Mouse (Mus musculus) embryonic fibroblast, embryonic 13.5 days (primary cell): ENCODE measurements around the gene Rasgef1b. TPM values are rescaled to one million over a fixed set of nuclear protein-coding genes. Genes with fewer than 3 reads are reported as not detected.

Source experiments
- H3K27ac ChIP-seq: 2 replicates; pipeline ENCODE4 v1.5.1; 2012; ENCODE audit warnings: low read length, control low read depth, inconsistent platforms; ENCODE audit not compliant: insufficient read depth
- H3K4me1 ChIP-seq: 2 replicates; pipeline ENCODE4 v1.6.1; 2011; ENCODE audit warnings: low read length; ENCODE audit not compliant: control insufficient read depth, insufficient read depth
- H3K4me3 ChIP-seq: 2 replicates; pipeline ENCODE4 v1.5.1; 2011; ENCODE audit warnings: mild to moderate bottlenecking, control low read depth, low read length; ENCODE audit not compliant: insufficient read depth
- CTCF ChIP-seq: IDR thresholded peaks from 2 replicates; pipeline ENCODE4 v1.5.1; 2011; ENCODE audit warnings: mild to moderate bottlenecking, control low read depth, low read length, moderate library complexity, borderline replicate concordance; ENCODE audit not compliant: insufficient read depth
- POLR2A ChIP-seq: IDR thresholded peaks from 2 replicates; pipeline ENCODE4 v1.6.1; 2011; ENCODE audit warnings: low read depth, mild to moderate bottlenecking, control low read depth, low read length, moderate library complexity
- polyA plus RNA-seq: library from polyadenylated mRNA; stranded (reverse); fragments of >200 nt; gene quantifications from 2 replicates; pipeline ENCODE4 v1.2.4, GENCODE M21; 2011; ENCODE audit warnings: low read depth; ENCODE audit not compliant: missing spikeins, insufficient read length

Gene Rasgef1b
- polyA plus RNA-seq, 1 experiment = 2.1 TPM

DNA sequence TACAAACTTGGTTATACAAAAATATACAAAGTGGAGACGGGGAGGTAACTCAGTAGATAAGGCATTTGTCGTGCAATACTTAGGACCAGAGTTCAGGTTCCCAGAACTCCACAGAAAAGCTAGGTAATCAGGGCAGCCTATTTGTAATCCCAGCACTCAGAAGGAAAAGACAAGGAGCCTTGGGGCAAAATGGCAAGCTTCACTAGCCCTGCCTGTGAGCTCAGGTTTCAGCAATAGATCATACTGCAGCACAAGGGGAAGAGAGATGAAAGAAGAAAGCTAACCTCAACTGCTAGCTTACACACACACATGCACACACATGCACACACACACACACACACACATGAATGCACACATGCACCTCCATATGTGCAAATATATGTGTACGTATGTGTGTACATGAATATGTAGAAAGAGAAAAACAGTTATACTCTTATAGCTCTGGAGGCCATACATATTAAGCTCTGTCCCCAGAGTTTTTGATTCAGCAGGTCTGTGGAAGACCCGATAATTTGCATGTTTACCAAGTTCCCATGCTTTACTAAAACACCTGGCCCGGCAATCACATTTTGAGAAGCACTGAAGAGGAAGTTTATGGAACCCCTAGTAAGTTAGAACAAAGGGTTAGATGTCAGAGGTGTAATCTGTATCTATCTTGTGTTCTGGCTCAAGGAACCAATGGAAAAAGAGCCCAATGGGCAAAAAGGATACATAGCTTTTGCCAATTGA is 256.1 kb downstream of the Rasgef1b start:
- peaks cover 8% of the 10 kb centered on the region for H3K4me1 ChIP-seq
- no peak overlapping the region for H3K27ac ChIP-seq
- TF ChIP-seq POLR2A (no peak), CTCF (no peak)
- H3K4me3 ChIP-seq = no peak overlapping the region

DNA sequence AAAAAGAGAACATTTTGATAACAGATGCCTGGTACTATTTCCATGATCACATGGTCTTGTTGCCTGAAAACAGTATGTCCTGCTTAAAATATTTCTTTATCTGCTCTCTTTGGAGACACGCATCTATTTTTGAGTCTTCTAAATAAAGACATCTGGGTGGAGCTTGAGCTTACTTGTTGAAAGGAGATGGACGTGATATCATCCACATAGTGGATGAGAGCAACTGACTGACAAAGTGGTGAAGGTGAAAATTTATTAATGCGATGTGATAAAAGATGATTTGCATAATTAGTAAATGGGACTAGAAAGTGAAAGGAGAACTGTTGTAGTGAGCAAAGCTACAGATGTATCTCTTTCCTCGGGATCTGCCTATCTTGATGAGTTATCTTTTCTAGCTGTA is 257.1 kb downstream of the Rasgef1b start:
- TF ChIP-seq POLR2A (no peak), CTCF (no peak)
- H3K27ac ChIP-seq = no peak overlapping the region
- peaks cover 8% of the 10 kb centered on the region for H3K4me1 ChIP-seq
- H3K4me3 ChIP-seq = no peak overlapping the region

DNA sequence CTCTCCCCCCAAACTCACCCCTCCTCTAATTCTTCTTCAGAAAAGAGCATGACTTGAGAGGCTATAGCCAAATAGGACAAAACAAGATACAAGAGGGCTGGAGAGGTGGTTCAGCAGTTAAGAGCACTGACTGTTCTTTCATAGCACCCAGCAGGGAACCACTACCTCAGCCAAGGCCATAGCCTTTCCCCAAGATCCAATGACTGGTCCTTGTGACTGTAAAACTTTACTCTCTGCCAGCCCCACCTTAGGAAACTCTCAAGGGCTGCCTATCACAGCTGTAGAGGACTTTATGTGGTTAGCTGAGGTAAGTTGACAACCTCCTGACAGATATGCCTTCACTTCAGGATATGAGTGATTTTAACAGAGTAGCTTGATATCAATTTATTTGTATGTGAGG is 258.3 kb downstream of the Rasgef1b start:
- H3K4me1 ChIP-seq = peaks cover 8% of the 10 kb centered on the region
- no peak overlapping the region for H3K27ac ChIP-seq
- no peak for TF ChIP-seq CTCF
- TF ChIP-seq POLR2A = no peak
- no peak overlapping the region for H3K4me3 ChIP-seq

DNA sequence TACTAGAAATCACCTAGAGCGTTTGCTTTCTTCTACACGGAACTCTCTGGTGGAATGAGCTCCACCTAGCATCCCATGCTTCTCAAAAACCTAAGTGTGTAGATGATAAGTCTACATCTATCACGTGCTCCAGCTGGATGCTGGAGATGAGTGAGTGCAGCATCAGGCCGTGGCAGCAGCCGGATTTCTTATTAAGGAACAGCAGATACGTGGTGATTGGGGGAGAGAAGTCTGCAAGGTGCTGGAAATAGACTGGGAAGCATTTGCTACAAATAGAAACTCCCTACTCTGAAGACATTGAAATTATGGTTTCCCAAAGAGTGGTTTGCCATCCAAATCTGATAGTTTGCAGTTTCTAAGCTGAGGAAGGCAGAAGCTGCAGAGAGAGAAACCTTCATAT is 269.9 kb downstream of the Rasgef1b start:
- no peaks in the 10 kb centered on the region for H3K4me1 ChIP-seq
- TF ChIP-seq POLR2A (no peak), CTCF (no peak)
- no peak overlapping the region for H3K27ac ChIP-seq
- no peak overlapping the region for H3K4me3 ChIP-seq

DNA sequence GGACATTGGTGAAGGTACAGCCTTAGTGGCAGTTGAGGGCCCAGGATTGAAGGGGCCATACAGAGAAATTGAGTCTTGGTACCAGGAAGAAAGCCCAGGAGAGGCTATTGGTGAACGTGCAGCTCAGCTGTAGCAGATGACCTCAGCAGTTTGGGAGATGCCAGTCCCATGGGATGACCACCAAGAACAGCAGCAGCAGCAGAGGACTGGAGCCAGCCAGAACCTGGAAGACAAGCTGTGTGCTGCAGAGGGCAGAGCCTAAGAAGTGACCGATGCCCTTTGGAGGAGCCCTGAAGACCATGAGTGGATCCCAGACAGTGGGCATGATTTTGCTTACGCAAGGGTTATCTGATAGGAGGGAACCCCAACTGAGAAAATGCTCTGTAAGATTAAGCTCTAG is 271.6 kb downstream of the Rasgef1b start:
- TF ChIP-seq CTCF = no peak
- no peak for TF ChIP-seq POLR2A
- no peak overlapping the region for H3K4me3 ChIP-seq
- no peak overlapping the region for H3K27ac ChIP-seq
- H3K4me1 ChIP-seq = no peaks in the 10 kb centered on the region

DNA sequence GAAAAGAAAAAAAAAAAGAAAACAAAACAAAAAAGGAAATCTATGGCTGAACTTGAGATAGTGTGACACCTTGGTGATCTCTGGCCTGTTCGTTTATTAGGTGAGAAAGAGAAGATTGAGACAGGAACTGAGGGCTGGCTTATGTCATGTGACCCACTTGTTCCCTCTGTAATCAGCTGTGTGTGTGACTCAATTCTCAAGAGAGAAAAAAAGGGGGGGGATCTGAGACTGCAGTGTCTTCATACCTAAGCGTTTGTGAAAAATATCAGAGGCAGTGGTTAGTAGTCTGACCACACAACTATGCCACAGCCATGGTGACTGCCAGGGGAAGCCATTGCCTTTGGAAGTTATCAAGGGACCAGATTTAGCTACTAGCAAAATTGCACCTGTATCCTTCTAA is 276.9 kb downstream of the Rasgef1b start:
- no peak for TF ChIP-seq POLR2A
- no peak for TF ChIP-seq CTCF
- no peak overlapping the region for H3K4me3 ChIP-seq
- no peak overlapping the region for H3K27ac ChIP-seq
- no peaks in the 10 kb centered on the region for H3K4me1 ChIP-seq

DNA sequence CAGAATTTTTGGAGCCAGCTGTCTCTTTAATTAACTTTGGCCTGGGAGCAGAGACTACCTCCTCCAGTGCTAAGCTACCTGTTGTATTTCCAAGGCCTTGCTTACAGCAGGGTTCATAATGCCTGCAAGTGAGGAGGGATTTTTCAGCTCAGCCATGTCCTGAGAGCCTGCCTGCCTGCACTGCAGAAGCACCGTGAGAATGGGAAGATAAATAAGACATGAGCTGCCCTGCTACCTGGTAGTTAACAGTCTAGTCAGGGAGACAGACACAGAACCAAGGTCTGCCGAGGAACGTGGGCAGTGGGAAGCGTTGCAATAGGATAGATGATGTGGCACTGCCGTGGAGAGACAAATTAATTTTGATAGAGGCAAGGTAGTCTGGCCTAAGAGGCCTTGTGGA is 277.4 kb downstream of the Rasgef1b start:
- no peak for TF ChIP-seq CTCF
- no peak for TF ChIP-seq POLR2A
- Histone ChIP-seq H3K27ac (no peak overlapping the region), H3K4me1 (no peaks in the 10 kb centered on the region), H3K4me3 (no peak overlapping the region)

DNA sequence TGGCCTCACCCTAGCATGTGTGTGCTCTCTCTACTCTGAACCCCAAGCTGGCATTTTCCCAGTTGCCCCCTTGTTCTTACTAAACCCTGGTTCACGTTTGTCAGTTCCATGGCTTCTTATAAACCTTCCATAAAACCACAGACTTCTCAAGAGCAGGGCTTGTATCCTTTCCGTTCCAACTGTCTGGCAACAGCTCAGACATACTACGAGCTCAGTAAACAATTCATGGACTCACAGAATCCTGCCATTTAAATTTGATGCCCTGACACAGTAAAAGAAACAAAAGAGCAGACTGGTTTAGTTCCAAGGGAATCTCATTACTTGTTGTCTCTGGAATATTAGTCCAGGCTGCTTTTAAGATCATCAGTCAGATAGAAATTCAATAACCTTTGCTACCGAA is 277.9 kb downstream of the Rasgef1b start:
- H3K4me1 ChIP-seq = no peaks in the 10 kb centered on the region
- H3K27ac ChIP-seq = no peak overlapping the region
- TF ChIP-seq CTCF (no peak), POLR2A (no peak)
- no peak overlapping the region for H3K4me3 ChIP-seq

DNA sequence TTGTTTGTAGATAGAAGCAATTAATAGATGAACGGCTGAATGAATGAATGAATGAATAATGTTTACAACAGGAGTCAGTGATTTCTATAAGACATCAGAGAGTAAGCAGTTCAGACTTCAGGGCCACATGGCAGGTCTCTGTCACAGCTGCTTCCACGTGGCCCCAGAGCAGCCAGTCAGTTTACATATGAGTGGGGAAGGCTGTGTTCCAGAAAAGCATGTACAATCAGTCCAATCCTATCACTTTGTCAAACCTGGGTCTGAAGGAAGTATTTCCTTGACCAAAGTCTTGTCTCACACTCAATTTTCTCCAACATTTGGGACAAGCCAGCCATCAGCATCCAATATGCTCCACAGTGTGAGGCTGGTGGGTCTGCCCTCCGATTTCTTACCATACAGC is 278.4 kb downstream of the Rasgef1b start:
- no peak overlapping the region for H3K4me3 ChIP-seq
- no peak overlapping the region for H3K27ac ChIP-seq
- TF ChIP-seq POLR2A (no peak), CTCF (no peak)
- H3K4me1 ChIP-seq = no peaks in the 10 kb centered on the region

DNA sequence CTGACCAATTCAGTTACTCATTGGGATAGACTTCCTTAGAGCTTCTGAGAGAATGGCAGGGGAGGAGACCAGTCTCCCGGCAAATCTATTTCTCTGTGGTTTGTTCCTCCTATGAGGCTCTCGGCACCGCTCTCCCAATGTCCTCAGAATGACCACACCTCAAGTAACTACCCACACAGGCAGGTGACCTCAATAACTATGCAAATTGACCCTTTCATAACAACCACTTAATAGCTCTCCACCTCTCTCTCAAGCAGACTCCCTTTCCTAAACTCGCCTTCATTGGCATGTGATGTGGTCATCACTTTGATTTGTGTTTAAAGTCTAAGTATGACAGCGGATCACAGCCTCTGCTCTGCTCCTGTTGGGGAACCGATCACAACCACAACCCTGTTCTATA is 281.4 kb downstream of the Rasgef1b start:
- no peak overlapping the region for H3K27ac ChIP-seq
- no peak overlapping the region for H3K4me3 ChIP-seq
- no peak for TF ChIP-seq CTCF
- no peak for TF ChIP-seq POLR2A
- no peaks in the 10 kb centered on the region for H3K4me1 ChIP-seq
